Mouse (Mus musculus) stomach, postnatal 0 days (tissue): ENCODE measurements around the gene Klrg2.
A peak's percentile ranks its signal among the peaks of the same experiment; 100 is the strongest.

Experiments used
- CTCF ChIP-seq: IDR thresholded peaks from 2 replicates; pipeline ENCODE4 v1.5.1; 2016; ENCODE audit warnings: antibody characterized with exemption, low read depth, mild to moderate bottlenecking, moderate library complexity
- EP300 ChIP-seq: optimal IDR thresholded peaks from 2 replicates; pipeline ENCODE3; 2016; ENCODE audit warnings: antibody characterized with exemption

DNA sequence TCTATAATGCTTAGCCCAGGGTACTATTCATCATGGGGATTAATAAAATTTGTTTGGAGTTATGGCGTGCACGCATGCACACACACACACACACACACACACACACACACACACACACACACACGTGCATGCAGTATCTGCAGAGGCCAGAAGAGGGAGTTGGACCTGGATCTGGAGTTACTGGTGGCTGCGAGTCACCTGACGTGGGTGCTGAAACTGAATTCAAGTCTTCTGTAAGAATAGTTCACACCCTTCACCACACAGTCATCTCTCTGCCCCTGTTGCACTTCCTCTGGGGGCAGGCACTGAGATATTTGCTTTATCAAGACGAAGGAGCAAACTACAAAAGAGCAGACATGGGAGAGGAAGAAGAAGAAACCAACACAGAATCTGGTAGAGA lies 32.5 kb upstream of the Klrg2 start:
- TF ChIP-seq CTCF (peak; percentile 41), EP300 (no peak)
